Mouse (Mus musculus) frontal cortex, postnatal 25 days (tissue): Measurements from ENCODE around the gene Trpm4.

ENCODE experiments used
- DNase-seq, 2 experiments: peaks; one replicate each; pipeline ENCODE4 v3.0.0; 2022; ENCODE audit warnings: low spot score in 2 of 2

The Trpm4 gene

GRCm38 (mm10) chr7:45312686-45313453, 20.7 kb downstream of the Trpm4 start:
- DNase-seq = no peak

- DNase-seq = no peak
Measured at GRCm38 (mm10) chr7:45312023-45312422, 21.6 kb downstream of the Trpm4 start.

DNA sequence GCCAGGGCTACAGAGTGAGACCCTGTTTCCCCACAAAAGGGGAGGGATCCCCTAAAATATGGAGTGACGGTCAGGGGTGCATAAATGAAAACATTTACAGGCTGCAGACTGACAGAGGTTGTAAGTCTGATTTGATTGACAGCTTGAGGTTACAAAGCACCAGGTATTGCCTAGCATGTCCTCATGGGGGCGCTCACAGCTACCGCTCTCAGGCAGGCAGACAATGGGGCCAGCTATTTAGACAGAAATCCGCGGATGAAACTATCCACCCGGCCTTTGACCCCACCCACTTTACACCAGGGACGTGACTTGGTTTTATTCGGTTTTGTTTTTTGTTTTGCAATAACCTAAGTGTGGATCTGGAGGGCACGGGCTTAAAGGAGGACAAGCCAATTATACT, 24.1 kb downstream of the Trpm4 start:
- peak in 1 of 2 experiments; percentile 47 for DNase-seq

- no peak for DNase-seq
Measured at GRCm38 (mm10) chr7:45308551-45309240, 24.9 kb downstream of the Trpm4 start.

- DNase-seq = peak; percentile 44 to 57
Measured at GRCm38 (mm10) chr7:45305275-45305674, 28.3 kb downstream of the Trpm4 start.

DNA sequence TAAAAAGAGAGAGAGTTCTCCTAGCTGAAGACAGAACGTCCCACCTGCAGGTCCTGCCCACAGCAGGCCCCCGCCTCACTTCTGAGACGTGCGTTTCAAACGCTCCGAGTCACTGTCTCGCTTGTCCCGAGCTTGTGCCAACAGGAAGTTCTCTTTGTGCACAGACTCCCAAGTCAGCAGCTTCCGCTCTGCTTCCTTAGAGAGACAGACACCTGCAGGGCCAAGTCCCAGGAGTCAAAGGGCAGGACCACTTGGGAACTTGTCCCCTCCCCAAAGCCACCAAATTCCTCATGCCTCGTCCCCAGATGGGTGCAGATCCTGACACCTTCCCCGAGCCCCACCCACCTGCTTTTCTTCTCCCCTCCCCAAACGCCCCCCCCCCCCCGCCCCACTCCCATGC, 28.7 kb downstream of the Trpm4 start:
- DNase-seq = no peak

- no peak for DNase-seq
Measured at GRCm38 (mm10) chr7:45302626-45303025, 31.0 kb downstream of the Trpm4 start.

- peak; percentile 57 to 60 for DNase-seq
Measured at GRCm38 (mm10) chr7:45300270-45300669, 33.3 kb downstream of the Trpm4 start.

DNA sequence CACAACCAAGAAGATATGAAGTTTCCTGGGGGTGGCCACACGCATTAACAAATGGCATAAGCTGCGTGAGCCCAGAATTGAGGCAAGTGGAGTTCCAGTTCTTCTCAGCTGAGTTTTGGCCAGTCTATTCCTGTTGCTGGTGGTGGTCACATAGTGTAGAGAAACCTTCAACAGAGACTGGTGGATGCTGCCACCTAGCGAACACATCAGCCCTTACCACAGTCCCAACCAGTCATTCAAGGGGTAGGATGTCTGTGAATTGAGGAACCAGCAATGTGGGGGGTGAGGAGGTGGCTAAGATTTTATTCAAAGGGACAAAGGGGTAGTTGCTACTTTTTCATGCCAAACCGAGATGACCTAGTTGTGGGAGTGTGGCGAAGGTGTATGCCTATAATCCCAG, 33.8 kb downstream of the Trpm4 start:
- peak; percentile 52 to 63 for DNase-seq

- no peak for DNase-seq
Measured at GRCm38 (mm10) chr7:45297563-45297962, 36.0 kb downstream of the Trpm4 start.

- no peak for DNase-seq
Measured at GRCm38 (mm10) chr7:45296626-45297025, 37.0 kb downstream of the Trpm4 start.

GRCm38 (mm10) chr7:45286486-45286885, 47.1 kb downstream of the Trpm4 start:
- no peak for DNase-seq

- DNase-seq = peak; percentile 62 to 67
Measured at GRCm38 (mm10) chr7:45277136-45277760, 56.3 kb downstream of the Trpm4 start, which contains the start of gene Slc6a21. TSS of gene Slc6a21 (plus strand) at chr7:45277513.

DNA sequence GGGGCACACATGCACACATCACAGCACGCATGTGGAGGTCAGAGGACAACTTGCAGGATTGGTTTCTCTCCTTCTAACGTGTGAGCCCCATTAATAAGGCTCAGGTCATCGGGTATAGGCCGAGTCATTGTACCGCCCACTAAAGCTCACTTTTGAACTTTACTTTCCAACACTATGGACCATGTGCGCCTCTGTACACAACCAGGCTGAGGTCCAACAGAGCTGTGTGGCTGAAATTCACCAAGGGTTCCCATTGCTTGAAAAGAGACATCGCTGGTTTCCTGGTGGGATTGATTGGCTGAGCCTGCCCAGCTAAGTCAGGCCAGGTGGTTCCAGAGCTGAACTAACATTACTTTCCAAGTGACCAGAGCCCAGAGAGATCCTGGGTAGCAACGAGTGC, 59.9 kb downstream of the Trpm4 start:
- no peak for DNase-seq

DNA sequence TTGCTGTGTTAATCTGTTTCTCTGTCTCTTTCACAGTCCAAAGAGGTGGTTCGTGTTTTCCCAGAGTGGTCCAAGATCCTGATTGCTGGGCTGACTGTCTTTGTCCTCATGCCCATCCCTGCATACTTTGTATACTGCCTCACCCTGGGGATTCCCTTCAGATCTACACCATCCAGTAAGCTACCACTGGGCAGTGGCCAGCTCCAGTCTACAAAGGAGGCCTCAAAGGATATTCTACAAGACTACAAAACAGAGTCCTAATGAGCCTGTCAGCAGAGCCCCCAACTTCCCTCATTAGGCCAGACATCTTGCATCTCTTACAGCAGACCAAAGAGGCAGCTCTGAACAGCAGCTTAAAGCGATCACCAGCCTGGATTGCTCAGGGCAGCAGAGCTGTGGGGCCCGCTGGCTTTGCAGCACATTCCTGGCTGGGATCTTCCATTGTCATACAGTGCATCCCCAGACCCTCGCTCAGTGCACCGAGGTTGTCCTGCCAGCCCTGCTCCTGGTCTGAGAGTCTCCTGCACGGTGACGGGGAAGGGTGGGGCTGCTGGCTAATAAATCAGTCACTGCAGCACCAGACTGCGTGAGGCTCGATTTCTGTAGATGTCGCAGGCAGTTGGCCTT, 60.7 kb downstream of the Trpm4 start:
- no peak for DNase-seq

GRCm38 (mm10) chr7:45265518-45265917, 68.1 kb downstream of the Trpm4 start:
- DNase-seq = no peak

- no peak for DNase-seq
Measured at GRCm38 (mm10) chr7:45264348-45264747, 69.2 kb downstream of the Trpm4 start.

DNA sequence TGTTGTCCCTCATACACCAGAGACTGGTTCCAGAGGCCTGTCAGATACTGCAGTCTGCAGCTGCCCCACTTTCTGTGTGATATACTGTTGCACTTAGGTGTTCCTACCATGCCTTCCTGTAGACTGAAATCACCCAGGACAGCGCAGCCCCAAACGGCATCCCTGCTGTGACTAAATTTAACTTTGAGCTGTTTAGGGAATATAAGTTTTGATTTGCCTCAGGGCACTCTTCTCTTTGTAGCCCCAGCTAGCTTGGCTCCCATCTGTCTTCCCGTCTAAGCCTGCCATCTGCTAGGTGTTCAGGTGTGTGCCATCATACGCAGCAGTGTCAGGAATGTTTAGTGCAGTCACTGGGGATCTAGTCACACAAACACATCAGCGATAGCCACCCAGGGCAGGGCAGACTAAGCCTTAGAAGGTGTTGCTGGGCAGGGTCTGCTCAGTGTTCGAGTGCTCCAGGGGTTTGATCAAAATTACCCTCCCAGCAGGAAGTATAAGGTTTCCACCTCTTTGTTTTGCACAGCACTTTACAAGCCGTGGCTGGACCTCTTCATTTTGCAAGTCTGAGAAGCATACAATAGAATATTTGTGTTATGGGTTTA, 70.5 kb downstream of the Trpm4 start:
- DNase-seq = no peak

DNA sequence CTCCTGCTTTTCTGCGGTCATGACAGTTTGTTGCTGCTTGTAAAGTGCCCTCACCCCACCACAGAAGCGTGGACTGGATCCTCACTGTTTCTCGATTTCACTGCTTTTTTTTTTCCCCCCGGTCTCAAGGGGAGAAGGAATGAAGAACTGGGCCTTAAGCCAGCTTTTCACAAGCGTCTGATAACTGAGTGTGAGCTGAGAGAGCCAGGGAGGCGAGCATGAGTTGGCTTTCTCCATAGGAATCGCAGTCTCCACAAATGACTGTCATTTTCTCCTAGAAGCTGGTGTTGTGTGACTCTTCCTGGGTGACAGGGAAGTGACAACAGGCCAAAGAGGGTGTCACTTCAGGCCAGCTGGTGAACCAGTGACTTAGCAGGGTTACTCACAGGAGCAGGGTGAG, 71.3 kb downstream of the Trpm4 start:
- no peak for DNase-seq

DNA sequence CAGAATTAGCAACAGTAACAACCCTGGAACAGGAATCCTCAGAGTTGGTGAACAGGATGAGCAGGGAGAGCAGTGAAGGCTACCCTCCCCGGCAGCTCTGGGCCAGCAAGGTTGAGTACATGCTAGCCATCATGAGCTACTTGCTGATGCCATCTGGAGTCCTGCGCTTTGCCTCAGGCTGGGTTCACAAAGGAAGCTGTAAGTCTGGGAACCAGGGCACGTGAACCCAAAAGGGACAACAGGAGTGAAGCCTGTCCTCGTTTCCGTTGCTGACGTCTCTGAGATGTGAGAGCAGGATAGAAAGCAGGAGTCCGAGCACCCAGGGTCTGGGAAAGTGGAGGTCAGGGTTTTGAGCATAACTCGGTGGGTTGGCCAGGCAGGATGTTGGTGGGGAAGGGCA, 74.3 kb downstream of the Trpm4 start:
- DNase-seq = no peak

DNA sequence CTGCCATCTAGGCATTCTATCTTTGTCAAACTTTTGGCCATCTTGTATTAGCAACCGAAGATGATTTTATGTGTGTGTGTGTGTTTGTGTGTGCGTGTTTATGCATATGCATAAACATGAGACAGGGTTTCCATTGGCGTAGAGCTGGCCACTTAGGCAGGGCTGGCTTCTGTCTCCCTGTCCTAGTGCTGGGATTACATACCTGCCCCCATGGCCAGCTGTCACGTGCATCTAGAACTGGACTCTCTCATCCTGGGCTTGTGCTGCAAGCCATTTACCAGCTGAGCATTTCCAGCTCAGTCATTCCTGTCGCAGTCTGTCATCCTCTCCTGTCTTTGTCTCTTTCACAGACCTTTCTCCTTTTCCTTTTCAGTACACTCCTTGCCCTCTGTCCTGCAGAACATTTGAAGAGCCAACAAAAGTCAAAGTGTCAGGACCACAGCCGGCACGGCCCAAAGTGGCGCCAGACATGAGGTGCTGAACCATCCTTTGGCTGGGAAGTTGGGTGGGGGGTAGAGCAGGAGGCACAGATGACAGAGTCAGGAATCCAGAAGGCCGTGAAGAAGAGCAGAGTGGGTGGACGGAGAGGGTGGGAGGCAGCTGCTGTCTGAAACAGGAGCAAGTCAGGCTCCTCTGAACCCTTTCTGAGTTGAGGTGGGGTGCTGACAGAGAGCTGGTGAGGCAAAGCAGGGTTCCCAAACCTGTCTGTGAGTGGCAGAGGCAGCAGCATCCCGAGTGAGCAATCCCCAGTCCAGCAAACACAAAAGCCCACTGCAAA, 76.3 kb downstream of the Trpm4 start:
- DNase-seq = peak in 1 of 2 experiments; percentile 22
